Mouse (Mus musculus) B cell, adult (primary cell): ENCODE data around the gene Mamstr. TPM values are rescaled to one million over a fixed set of nuclear protein-coding genes. Genes with fewer than 3 reads are reported as not detected.

Experiments
- total RNA-seq: library from RNA; stranded (reverse); gene quantifications from 4 replicates; pipeline ENCODE4 v1.2.4, GENCODE M21; 2023; ENCODE audit not compliant: inconsistent age

Gene Mamstr
- not detected in 4 replicates for total RNA-seq

DNA sequence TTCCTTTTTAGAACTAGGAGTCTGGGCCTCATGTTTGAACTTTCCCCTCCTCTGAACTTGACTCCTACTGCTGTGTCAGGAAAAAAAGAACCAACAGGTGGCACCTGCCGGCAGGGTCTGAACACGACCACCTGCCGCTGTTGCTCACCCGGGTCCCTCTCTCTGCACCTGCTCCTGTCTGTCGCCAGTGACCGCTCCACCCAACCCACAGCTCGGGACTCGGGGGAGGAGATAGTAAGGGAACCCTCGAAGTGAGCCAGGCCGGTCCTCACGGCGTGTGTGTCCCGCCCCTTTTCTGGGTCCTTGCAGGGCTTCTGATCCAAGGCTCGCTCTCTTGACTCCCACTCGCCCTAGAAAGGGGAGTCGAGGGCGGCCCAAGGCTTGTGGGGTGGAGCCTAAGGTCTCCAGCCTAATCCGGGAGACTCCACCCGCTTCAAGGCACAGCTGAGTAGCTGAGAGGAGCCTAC lies at the start of gene Mamstr:
Gene Mamstr, plus strand, starts transcription at position 417 of the 467 bp plus-strand sequence.

DNA sequence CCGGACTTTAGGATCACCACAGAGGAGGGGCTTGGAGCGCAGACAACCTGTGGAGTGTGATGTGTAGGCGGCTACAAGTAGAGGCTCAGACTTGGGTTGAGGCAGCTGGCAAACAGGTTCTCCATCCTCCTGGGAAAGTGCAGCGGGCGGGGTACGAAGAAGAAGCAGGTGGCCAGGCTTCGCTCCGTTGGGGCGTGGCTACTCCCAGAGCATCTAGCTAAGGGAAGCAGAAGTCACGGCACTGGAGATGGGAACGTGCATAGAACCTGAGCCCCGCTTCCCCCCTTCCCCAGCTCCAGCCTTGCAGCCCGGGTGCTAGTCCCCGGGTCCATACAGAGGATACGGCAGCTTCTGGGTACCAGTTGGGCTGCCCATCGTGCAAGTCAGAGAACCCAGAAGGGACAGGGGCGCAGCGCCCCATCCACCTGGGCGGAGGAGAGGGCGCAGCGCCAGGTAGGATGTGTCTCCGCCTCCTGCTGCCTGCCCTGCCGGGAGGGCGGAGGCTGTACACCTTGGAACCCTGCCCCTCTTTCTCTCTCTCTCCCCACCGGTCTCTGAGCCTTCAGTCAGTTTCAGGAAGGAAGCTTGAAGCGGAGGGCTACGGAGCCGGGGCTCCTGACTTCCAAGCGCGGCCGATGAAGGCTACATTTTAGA lies 22.6 kb upstream of the Mamstr start, which contains the start of gene Fut1:
Gene Fut1, plus strand, starts transcription at position 248 of the 654 bp plus-strand sequence.

GRCm38 (mm10) chr7:45621443-45621842 lies 18.3 kb upstream of the Mamstr start, which contains the start of gene Izumo1:
Izumo1 (plus strand) TSS chr7:45621811.

DNA sequence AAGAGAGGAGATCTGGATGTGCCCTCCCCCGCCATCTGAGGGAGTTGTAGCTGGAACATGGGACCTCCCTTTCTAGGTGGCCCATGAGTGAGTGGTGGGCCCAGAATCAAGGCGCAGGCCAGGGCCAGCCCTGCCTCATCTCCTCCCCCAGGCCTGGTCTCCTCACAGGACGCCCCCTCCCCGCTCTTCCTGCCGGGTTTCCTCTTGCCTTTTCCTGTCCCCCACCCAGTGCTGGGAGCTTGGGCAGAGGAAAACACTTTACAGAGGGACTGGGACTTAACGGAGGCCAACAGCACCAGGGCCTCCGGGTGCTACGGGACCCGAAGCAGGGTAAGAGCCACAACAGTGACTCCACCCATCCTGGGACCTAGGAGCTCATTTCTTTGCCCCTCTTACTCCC lies 12.5 kb upstream of the Mamstr start, which contains the start of gene Rasip1:
Gene Rasip1, plus strand, starts transcription at position 228 of the 400 bp plus-strand sequence.

GRCm38 (mm10) chr7:45666161-45666560 lies 26.4 kb downstream of the Mamstr start, which contains the start of gene Fut2:
Fut2 (minus strand) TSS chr7:45666394.

DNA sequence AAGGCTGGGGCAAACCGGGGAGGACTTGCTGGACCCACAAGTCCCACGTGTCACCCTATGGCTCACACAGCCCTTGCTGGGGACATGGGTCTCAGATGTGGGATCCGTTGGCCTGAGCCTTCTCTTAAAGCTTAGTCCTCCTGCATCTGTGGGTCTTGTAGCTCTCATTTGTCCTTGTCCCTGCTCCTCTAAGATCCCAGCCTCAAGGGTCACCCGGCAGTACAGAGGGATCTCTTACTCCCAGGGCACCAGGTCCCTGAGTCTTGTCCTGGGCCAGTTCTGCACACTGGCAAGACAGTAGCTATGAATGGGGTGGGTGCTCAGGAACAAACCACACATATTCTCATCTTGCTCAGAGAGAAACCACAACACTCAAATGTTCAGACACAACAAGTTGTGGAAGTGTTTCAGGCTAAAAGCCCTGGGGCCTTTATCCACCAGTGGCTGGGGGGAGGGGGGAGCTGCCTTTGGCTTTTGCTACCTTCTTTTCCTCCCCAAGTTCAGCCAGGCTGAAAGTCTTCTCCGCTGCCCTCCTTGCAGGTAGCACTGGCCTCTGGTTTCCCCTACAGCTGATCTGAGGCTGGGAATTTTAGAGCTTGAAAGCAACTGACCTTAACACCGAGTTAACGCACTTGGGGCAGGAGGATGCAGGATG lies 43.7 kb downstream of the Mamstr start, which contains the start of gene Ntn5:
Gene Ntn5, plus strand, starts transcription at position 627 of the 655 bp plus-strand sequence.

GRCm38 (mm10) chr7:45693921-45694591 lies 54.3 kb downstream of the Mamstr start, which contains the start of gene Sec1:
Sec1 (minus strand) TSS chr7:45694402.

Other genes with a start within 250 kb of the Mamstr start
- gene Snrnp70, start 244.2 kb upstream of the Mamstr start, total RNA-seq, result 574 to 602 TPM (median 590 TPM) in 4 replicates
- gene Kcna7, start 234.3 kb upstream of the Mamstr start, total RNA-seq, result not detected in 4 replicates
- not detected in 4 replicates for gene Ntf5, start 226.3 kb upstream of the Mamstr start, total RNA-seq
- not detected in 4 replicates for gene Lhb, start 219.2 kb upstream of the Mamstr start, total RNA-seq
- 15.2 to 19.8 TPM (median 17.4 TPM) in 4 replicates for gene Gys1, start 205.1 kb upstream of the Mamstr start, total RNA-seq
- 38.2 to 60.2 TPM (median 47.5 TPM) in 4 replicates for gene Ruvbl2, start 201.9 kb upstream of the Mamstr start, total RNA-seq
- 648 to 704 TPM (median 682 TPM) in 4 replicates for gene Ftl1, start 180.1 kb upstream of the Mamstr start, total RNA-seq
- 107 to 138 TPM (median 119 TPM) in 4 replicates for gene Bax, start 173.1 kb upstream of the Mamstr start, total RNA-seq
- not detected in 4 replicates for gene Tulp2, start 158.1 kb upstream of the Mamstr start, total RNA-seq
- gene Gm45808, start 153.2 kb upstream of the Mamstr start, total RNA-seq, result 0.77 to 1.8 TPM (median 0.98 TPM) in 4 replicates
- 2.9 to 3.9 TPM (median 3.5 TPM) in 4 replicates for gene Dhdh, start 151.2 kb upstream of the Mamstr start, total RNA-seq
- 76.1 to 93.0 TPM (median 84.2 TPM) in 4 replicates for gene Nucb1, start 129.6 kb upstream of the Mamstr start, total RNA-seq
- gene Ppp1r15a, start 113.7 kb upstream of the Mamstr start, total RNA-seq, result 1,362 to 1,471 TPM (median 1,417 TPM) in 4 replicates
- 0.83 to 4.6 TPM (median 2.2 TPM) in 4 replicates for gene Plekha4, start 113.6 kb upstream of the Mamstr start, total RNA-seq
- gene Hsd17b14, start 85.1 kb upstream of the Mamstr start, total RNA-seq, result not detected in 4 replicates
- gene Bcat2, start 69.8 kb upstream of the Mamstr start, total RNA-seq, result 27.1 to 39.9 TPM (median 32.9 TPM) in 4 replicates
- not detected in 4 replicates for gene Fgf21, start 24.5 kb upstream of the Mamstr start, total RNA-seq
- not detected in 4 replicates for gene Fut1, start 22.7 kb upstream of the Mamstr start, total RNA-seq
- gene Izumo1, start 18.2 kb upstream of the Mamstr start, total RNA-seq, result not detected in 4 replicates
- 0.27 to 0.35 TPM in 2 of 4 replicates, not detected in the others for gene Rasip1, start 12.5 kb upstream of the Mamstr start, total RNA-seq
- not detected in 4 replicates for gene Fut2, start 26.4 kb downstream of the Mamstr start, total RNA-seq
- gene Ntn5, start 44.0 kb downstream of the Mamstr start, total RNA-seq, result 0.42 TPM in 1 of 4 replicates, not detected in the others
- 0.27 TPM in 1 of 4 replicates, not detected in the others for gene Sec1, start 54.4 kb downstream of the Mamstr start, total RNA-seq
- not detected in 4 replicates for gene Car11, start 59.9 kb downstream of the Mamstr start, total RNA-seq
- gene Dbp, start 65.1 kb downstream of the Mamstr start, total RNA-seq, result 17.8 to 20.5 TPM (median 19.0 TPM) in 4 replicates
- 2,003 to 2,338 TPM (median 2,227 TPM) in 4 replicates for gene Rpl18, start 75.5 kb downstream of the Mamstr start, total RNA-seq
- 30.8 to 37.6 TPM (median 33.8 TPM) in 4 replicates for gene Sphk2, start 78.0 kb downstream of the Mamstr start, total RNA-seq
- gene Fam83e, start 81.2 kb downstream of the Mamstr start, total RNA-seq, result 0.77 to 1.7 TPM (median 1.3 TPM) in 4 replicates
- not detected in 4 replicates for gene Spaca4, start 85.8 kb downstream of the Mamstr start, total RNA-seq
- gene Lmtk3, start 143.8 kb downstream of the Mamstr start, total RNA-seq, result 0.19 to 0.27 TPM (median 0.21 TPM) in 3 of 4 replicates, not detected in the other
- 1.3 to 1.9 TPM in 2 of 4 replicates, not detected in the others for gene Sult2b1, start 144.7 kb downstream of the Mamstr start, total RNA-seq
- 136 to 151 TPM (median 143 TPM) in 4 replicates for gene Cyth2, start 174.6 kb downstream of the Mamstr start, total RNA-seq
- 1.8 to 5.1 TPM (median 3.7 TPM) in 4 replicates for gene Kcnj14, start 184.8 kb downstream of the Mamstr start, total RNA-seq
- 26.1 to 38.5 TPM (median 31.5 TPM) in 4 replicates for gene Grwd1, start 191.0 kb downstream of the Mamstr start, total RNA-seq
- gene Kdelr1, start 232.8 kb downstream of the Mamstr start, total RNA-seq, result 58.3 to 59.3 TPM (median 58.7 TPM) in 4 replicates
- gene Grin2d, start 238.4 kb downstream of the Mamstr start, total RNA-seq, result 0.29 to 0.55 TPM (median 0.35 TPM) in 4 replicates